Mouse (Mus musculus): ENCODE measurements around the gene Gm21698.
"Not testable (repeated sequence)": the region's sequence is repeated elsewhere in the genome, so short reads cannot be mapped to it uniquely, and the experiment has no call there.

Gene Gm21698

GRCm38 (mm10) chr5:25988550-25988949 is at the start of gene Gm21698:
Gene Gm21698, minus strand, starts transcription at chr5:25988650.
- DNase-seq (ENCODE audit: low spot score): not testable (repeated sequence)

- DNase-seq (ENCODE audit: low spot score): not testable (repeated sequence)
Measured at GRCm38 (mm10) chr5:26022816-26023215, 34.4 kb upstream of the Gm21698 start, which contains the start of gene Gm5862. Gene Gm5862, minus strand, starts transcription at chr5:26022916.

GRCm38 (mm10) chr5:26007697-26008096 is 19.2 kb upstream of the Gm21698 start:
- not testable (repeated sequence) for DNase-seq (ENCODE audit: low spot score)

- peak; percentile 9 for DNase-seq (ENCODE audit: low spot score)
Measured at GRCm38 (mm10) chr5:26006937-26007695, 18.7 kb upstream of the Gm21698 start.

GRCm38 (mm10) chr5:26004698-26005097 is 16.2 kb upstream of the Gm21698 start, which contains the start of gene Gm1979:
Gene Gm1979, minus strand, starts transcription at chr5:26004798.
- DNase-seq (ENCODE audit: low spot score): not testable (repeated sequence)

GRCm38 (mm10) chr5:25972563-25972962 is 15.9 kb downstream of the Gm21698 start, which contains the start of gene Gm21680:
Gene Gm21680, minus strand, starts transcription at chr5:25972663.
- not testable (repeated sequence) for DNase-seq (ENCODE audit: low spot score)

GRCm38 (mm10) chr5:25957050-25957449 is 31.4 kb downstream of the Gm21698 start:
- DNase-seq (ENCODE audit: low spot score): not testable (repeated sequence)

- DNase-seq (ENCODE audit: low spot score): not testable (repeated sequence)
Measured at GRCm38 (mm10) chr5:25956611-25957010, 31.8 kb downstream of the Gm21698 start.

GRCm38 (mm10) chr5:25954317-25954716 is 34.1 kb downstream of the Gm21698 start, which contains the start of gene Gm21671:
Gene Gm21671, minus strand, starts transcription at chr5:25954417.
- not testable (repeated sequence) for DNase-seq (ENCODE audit: low spot score)

GRCm38 (mm10) chr5:25945391-25945790 is 43.1 kb downstream of the Gm21698 start:
- DNase-seq (ENCODE audit: low spot score): not testable (repeated sequence)

- DNase-seq (ENCODE audit: low spot score): not testable (repeated sequence)
Measured at GRCm38 (mm10) chr5:25942281-25942680, 46.2 kb downstream of the Gm21698 start, which contains the start of gene Gm21663. Gene Gm21663, minus strand, starts transcription at chr5:25942381.

Data from urinary bladder, postnatal 10 days (tissue).